Mouse (Mus musculus) midbrain, postnatal 0 days (tissue): ENCODE measurements around the gene Sspn. TPM values are rescaled to one million over a fixed set of nuclear protein-coding genes. Genes with fewer than 3 reads are reported as not detected.

Source experiments
- ATAC-seq: fragments of 200-750 bp; cut with Nextera tagmentation; 2 replicates; pipeline ENCODE4 v1.8.0; 2017; ENCODE audit warnings: moderate number of reproducible peaks, mild to moderate bottlenecking, moderate TSS enrichment, moderate library complexity; ENCODE audit not compliant: low FRiP score
- DNase-seq: peaks from one replicate; pipeline ENCODE4 v3.0.0-alpha.2; 2015; ENCODE audit warnings: low spot score
- H3K27ac ChIP-seq: fragments of 300-500 bp; sonication (generic); 2 replicates; pipeline ENCODE4 v1.5.1; 2014; ENCODE audit warnings: low read depth, mild to moderate bottlenecking, low read length, mixed read lengths
- H3K27me3 ChIP-seq: fragments of 300-500 bp; sonication (generic); 2 replicates; pipeline ENCODE4 v1.6.1; 2014; ENCODE audit warnings: low read length, control low read depth, mixed read lengths; ENCODE audit not compliant: insufficient read depth
- H3K36me3 ChIP-seq: fragments of 300-500 bp; sonication (generic); 2 replicates; pipeline ENCODE4 v1.6.1; 2014; ENCODE audit warnings: low read length, control low read depth, mixed read lengths; ENCODE audit not compliant: insufficient read depth
- H3K4me1 ChIP-seq: fragments of 300-500 bp; sonication (generic); 2 replicates; pipeline ENCODE4 v1.6.1; 2014; ENCODE audit warnings: mild to moderate bottlenecking, control low read depth, antibody characterized with exemption, low read length, mixed read lengths; ENCODE audit not compliant: insufficient read depth
- H3K4me2 ChIP-seq: fragments of 300-500 bp; sonication (generic); 2 replicates; pipeline ENCODE4 v1.6.1; 2014; ENCODE audit warnings: low read depth, mild to moderate bottlenecking, low read length, mixed read lengths; ENCODE audit not compliant: poor library complexity, severe bottlenecking
- H3K4me3 ChIP-seq: fragments of 300-500 bp; sonication (generic); 2 replicates; pipeline ENCODE4 v1.5.1; 2014; ENCODE audit warnings: low read depth, mild to moderate bottlenecking, low read length, moderate library complexity
- H3K9ac ChIP-seq: fragments of 300-500 bp; sonication (generic); replicated peaks from 2 replicates; pipeline ENCODE4 v1.6.1; 2014; ENCODE audit warnings: mild to moderate bottlenecking, low read length, moderate library complexity, mixed read lengths; ENCODE audit not compliant: poor library complexity, severe bottlenecking
- H3K9me3 ChIP-seq: fragments of 300-500 bp; sonication (generic); 2 replicates; pipeline ENCODE4 v1.6.1; 2016; ENCODE audit warnings: low read length, control low read depth
- CTCF ChIP-seq: IDR thresholded peaks from 2 replicates; pipeline ENCODE4 v1.5.1; 2016; ENCODE audit warnings: antibody characterized with exemption, mild to moderate bottlenecking
- WGBS: fragments of 180-500 bp; shearing (Covaris S2); extraction: QIAGEN DNeasy Blood & Tissue Kit; methylation state at CpG from one replicate; pipeline ENCODE4 v1.1.7; 2014; 5-methylcytosine and 5-hydroxymethylcytosine counted together
- polyA plus RNA-seq: library from polyadenylated mRNA; unstranded; fragments of >200 nt; fragmentation: Nextera tagmentation; extraction: Ambion mirVana; gene quantifications from 2 replicates; pipeline ENCODE4 v1.2.1, GENCODE M21; 2015
- total RNA-seq: library from RNA; depleted of rRNA; stranded (reverse); fragments of >200 nt; gene quantifications from 2 replicates; pipeline ENCODE4 v1.2.3, GENCODE M21; 2014

The Sspn gene
- total and polyA plus RNA-seq, 2 experiments from 2014 or later = 5.7 to 6.1 TPM

DNA sequence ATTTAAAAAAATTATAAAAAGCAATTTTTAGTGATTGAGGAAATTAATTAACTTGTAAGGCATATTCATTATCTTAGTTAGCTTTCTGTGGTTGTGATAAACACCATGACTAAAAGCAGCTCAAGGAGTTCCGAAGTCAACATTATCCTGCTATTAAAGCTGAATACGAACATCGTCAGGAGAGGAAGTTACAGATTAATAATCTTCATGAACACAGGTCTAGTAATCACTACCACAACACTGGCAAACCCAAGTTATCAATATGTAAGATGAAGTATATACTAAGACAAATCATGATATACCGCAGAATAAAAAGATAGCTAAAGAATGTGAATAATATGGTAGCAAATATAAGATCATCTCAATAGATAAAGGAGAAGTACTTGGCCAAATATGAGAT, 50.9 kb downstream of the Sspn start:
- WGBS = 93% methylated on average over 4 of the region's 4 CpGs
- Histone ChIP-seq H3K4me1 (no peaks in the 10 kb centered on the region), H3K36me3 (no peaks in the 10 kb centered on the region), H3K27me3 (no peaks in the 10 kb centered on the region), H3K27ac (no peak overlapping the region), H3K9ac (no peak overlapping the region), H3K4me2 (no peak overlapping the region), H3K9me3 (no peaks in the 10 kb centered on the region), H3K4me3 (no peak overlapping the region)
- no peak for TF ChIP-seq CTCF
- ATAC-seq = no peak
- no peak for DNase-seq

DNA sequence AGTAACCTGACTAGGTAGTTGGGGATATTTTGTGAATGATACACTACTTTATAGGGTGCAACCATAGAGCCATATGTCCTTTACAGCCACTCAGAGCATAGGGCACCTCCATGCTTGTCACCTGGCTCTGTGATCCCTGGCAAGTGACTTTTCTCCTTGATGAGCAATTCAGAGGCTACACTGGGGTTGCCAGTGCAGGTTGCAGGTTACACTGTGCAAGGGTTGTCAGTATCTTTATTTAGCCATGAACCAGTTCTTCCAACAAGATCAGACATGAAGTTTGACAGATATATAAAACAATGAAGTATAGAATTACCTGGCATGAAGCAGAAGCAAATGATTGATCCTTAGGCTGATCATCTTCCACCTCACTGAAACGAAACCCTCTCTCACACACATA, 59.1 kb downstream of the Sspn start:
- ATAC-seq = no peak

GRCm38 (mm10) chr6:145992526-145992925, 61.1 kb downstream of the Sspn start:
- Histone ChIP-seq H3K9ac (no peak overlapping the region), H3K27ac (no peak overlapping the region), H3K36me3 (no peaks in the 10 kb centered on the region), H3K4me3 (no peak overlapping the region), H3K4me1 (no peaks in the 10 kb centered on the region), H3K27me3 (no peaks in the 10 kb centered on the region), H3K4me2 (no peak overlapping the region), H3K9me3 (no peaks in the 10 kb centered on the region)
- ATAC-seq (no peak), DNase-seq (no peak)
- TF ChIP-seq CTCF = no peak
- WGBS = 82% methylated on average over 11 of the region's 11 CpGs

More for the DNA sequence above, 59.1 kb downstream of the Sspn start:
- no peak overlapping the region for H3K4me2 ChIP-seq
- H3K4me3 ChIP-seq = no peak overlapping the region
- no peak for TF ChIP-seq CTCF
- 93% methylated on average over 1 of the region's 1 CpGs for WGBS
- H3K27ac ChIP-seq = no peak overlapping the region
- no peak for DNase-seq
- no peaks in the 10 kb centered on the region for H3K9me3 ChIP-seq
- H3K36me3 ChIP-seq = no peaks in the 10 kb centered on the region
- H3K9ac ChIP-seq = no peak overlapping the region
- no peaks in the 10 kb centered on the region for H3K4me1 ChIP-seq
- H3K27me3 ChIP-seq = no peaks in the 10 kb centered on the region

DNA sequence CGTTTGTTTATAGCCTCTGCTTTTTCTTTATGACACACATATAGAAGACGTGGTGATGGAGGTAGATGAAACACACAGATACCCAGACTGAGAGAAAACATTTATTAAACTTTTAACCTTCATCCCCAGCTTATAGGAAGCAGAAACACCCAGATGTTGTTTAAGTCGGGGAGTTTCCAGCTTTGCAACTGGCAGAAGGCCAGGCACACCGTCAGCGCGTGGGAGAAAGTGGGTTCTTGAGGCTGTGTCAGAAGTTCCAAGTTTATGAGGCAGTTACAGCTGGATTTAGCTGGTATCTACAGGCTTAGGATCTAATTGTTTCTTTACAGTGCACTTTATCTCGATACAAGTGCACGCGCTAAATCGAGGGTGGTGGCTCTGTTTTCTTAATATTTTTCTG, 61.5 kb downstream of the Sspn start:
- H3K36me3 ChIP-seq = no peaks in the 10 kb centered on the region
- 83% methylated on average over 10 of the region's 10 CpGs for WGBS
- H3K4me2 ChIP-seq = no peak overlapping the region
- no peak for DNase-seq
- no peak overlapping the region for H3K9ac ChIP-seq
- no peak overlapping the region for H3K27ac ChIP-seq
- no peak for TF ChIP-seq CTCF
- no peaks in the 10 kb centered on the region for H3K27me3 ChIP-seq
- no peaks in the 10 kb centered on the region for H3K9me3 ChIP-seq
- no peak overlapping the region for H3K4me3 ChIP-seq
- ATAC-seq = no peak
- no peaks in the 10 kb centered on the region for H3K4me1 ChIP-seq

DNA sequence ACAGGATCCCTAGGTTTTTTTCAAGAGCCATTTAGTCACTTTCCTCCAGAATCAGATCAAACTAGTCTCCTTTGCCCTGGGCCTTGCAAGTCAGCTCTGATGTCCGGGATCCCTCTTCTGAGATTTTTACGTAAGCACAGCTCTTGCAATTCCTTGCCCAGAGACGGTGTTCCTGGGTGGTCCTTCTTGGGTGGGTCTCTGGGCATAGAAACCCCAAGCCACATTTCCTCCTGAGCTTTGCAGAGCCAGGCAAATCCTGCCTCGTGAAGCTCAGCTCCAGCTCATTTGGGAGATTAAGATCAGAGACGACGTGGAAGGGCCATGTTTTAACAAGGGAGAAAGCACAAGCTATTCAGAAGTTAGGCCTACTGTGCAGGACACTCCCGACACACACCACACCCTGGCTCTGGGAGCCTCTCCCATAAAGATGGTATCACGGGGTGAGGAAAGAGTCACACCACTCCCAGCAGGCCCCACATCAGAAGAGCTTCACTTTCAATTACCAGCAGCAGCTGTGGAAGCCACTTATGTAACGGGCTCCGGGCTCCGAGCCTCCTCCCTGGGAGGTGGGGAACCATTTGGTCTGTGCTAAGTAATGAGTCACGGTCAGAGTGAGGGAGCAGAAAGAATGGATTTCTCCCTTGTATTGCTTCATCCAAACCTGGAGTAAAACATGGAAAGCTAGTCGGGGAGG, 67.0 kb downstream of the Sspn start:
- Histone ChIP-seq H3K27ac (no peak overlapping the region), H3K27me3 (no peaks in the 10 kb centered on the region), H3K4me1 (peaks cover 6% of the 10 kb centered on the region; the same call in 1 of the 2 replicates), H3K9me3 (no peaks in the 10 kb centered on the region), H3K36me3 (no peaks in the 10 kb centered on the region), H3K4me2 (no peak overlapping the region), H3K9ac (no peak overlapping the region), H3K4me3 (no peak overlapping the region)
- DNase-seq = peak; percentile 28
- ATAC-seq = no peak
- no peak for TF ChIP-seq CTCF
- WGBS = 26% methylated on average over 13 of the region's 13 CpGs

DNA sequence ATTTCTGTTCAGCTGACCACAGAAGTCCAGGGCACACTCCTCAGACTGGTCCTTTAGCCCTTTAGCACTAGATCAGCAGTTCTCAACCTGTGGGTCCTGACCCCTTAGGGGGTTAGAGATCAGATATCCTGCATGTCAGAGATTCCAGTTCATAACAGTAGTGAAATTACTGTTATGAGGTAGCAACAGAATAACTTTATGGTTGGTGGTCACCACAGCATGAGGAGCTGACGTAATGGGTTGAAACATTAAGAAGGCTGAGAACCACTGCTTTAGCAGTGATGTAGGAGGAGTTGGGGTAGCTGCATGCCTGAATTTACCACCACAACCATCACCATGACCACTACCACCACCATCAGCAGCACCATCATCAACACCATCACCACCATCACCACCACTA, 69.3 kb downstream of the Sspn start:
- TF ChIP-seq CTCF = no peak
- ATAC-seq = no peak
- no peaks in the 10 kb centered on the region for H3K36me3 ChIP-seq
- H3K4me2 ChIP-seq = no peak overlapping the region
- H3K9ac ChIP-seq = no peak overlapping the region
- peaks cover 6% of the 10 kb centered on the region; the same call in 1 of the 2 replicates for H3K4me1 ChIP-seq
- H3K27ac ChIP-seq = no peak overlapping the region
- no peaks in the 10 kb centered on the region for H3K9me3 ChIP-seq
- WGBS = 100% methylated on average over 1 of the region's 1 CpGs
- no peak overlapping the region for H3K4me3 ChIP-seq
- H3K27me3 ChIP-seq = no peaks in the 10 kb centered on the region
- DNase-seq = no peak
